Mouse (Mus musculus) bone marrow macrophage, adult 2 months (primary cell): ENCODE results near the gene Tmem35b.

Experiments
- CTCF ChIP-seq: IDR thresholded peaks from 2 replicates; pipeline ENCODE4 v1.5.1; 2012; ENCODE audit warnings: low read depth, mild to moderate bottlenecking, low read length, moderate library complexity
- POLR2A ChIP-seq: IDR thresholded peaks from 2 replicates; pipeline ENCODE4 v1.6.1; 2012; ENCODE audit warnings: mild to moderate bottlenecking, low read depth, low read length, borderline replicate concordance

DNA sequence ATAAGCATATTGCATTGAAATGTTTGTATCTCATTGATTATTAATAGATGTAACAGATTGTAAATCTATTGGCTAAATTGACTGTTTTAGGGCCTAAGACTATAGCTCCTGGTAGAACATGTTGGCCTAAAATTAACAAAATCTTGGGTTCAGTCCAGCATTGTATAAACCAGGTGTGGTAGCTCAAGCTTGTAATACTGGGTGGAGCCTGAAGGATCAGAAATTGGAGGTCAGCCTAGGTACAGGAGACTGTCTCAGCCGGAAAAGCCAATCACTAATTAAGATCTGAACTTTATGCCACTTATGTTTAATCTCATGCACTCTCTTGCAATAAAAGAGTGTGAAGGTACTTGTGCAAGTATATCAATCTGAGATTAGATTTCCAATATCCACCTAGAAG, 37.7 kb upstream of the Tmem35b start:
- no peak for TF ChIP-seq CTCF
- TF ChIP-seq POLR2A = no peak
